Mouse (Mus musculus) thymus, postnatal 0 days (tissue): Measurements from ENCODE around the gene Gna13. TPM values are rescaled to one million over a fixed set of nuclear protein-coding genes. Genes with fewer than 3 reads are reported as not detected.
A peak's percentile ranks its signal among the peaks of the same experiment; 100 is the strongest.

ENCODE experiments used
- DNase-seq: peaks from one replicate; pipeline ENCODE4 v3.0.0-alpha.2; 2015; ENCODE audit warnings: low spot score
- polyA plus RNA-seq: library from polyadenylated mRNA; unstranded; fragments of >200 nt; fragmentation: Nextera tagmentation; extraction: Ambion mirVana; gene quantifications from 2 replicates; pipeline ENCODE4 v1.2.1, GENCODE M21; 2015

Gna13 gene
- polyA plus RNA-seq, 1 experiment from 2014 or later, result 46.4 TPM

GRCm38 (mm10) chr11:109420567-109420962 lies 57.9 kb downstream of the Gna13 start:
- DNase-seq, result no peak

GRCm38 (mm10) chr11:109421205-109421604 lies 58.6 kb downstream of the Gna13 start:
- no peak for DNase-seq

- DNase-seq, result no peak
Measured at GRCm38 (mm10) chr11:109422263-109422662, 59.6 kb downstream of the Gna13 start.

GRCm38 (mm10) chr11:109423294-109423693 lies 60.7 kb downstream of the Gna13 start:
- no peak for DNase-seq

GRCm38 (mm10) chr11:109425392-109426271 lies 63.0 kb downstream of the Gna13 start, which contains the start of gene Amz2:
Amz2 (plus strand) TSS chr11:109425946.
- DNase-seq, result peak; percentile 98

- DNase-seq, result no peak
Measured at GRCm38 (mm10) chr11:109426272-109426586, 63.6 kb downstream of the Gna13 start.

GRCm38 (mm10) chr11:109427353-109427752 lies 64.7 kb downstream of the Gna13 start:
- no peak for DNase-seq

- DNase-seq, result no peak
Measured at GRCm38 (mm10) chr11:109434233-109434798, 71.7 kb downstream of the Gna13 start.

- DNase-seq, result no peak
Measured at GRCm38 (mm10) chr11:109436889-109437288, 74.3 kb downstream of the Gna13 start.

- no peak for DNase-seq
Measured at GRCm38 (mm10) chr11:109439209-109439608, 76.6 kb downstream of the Gna13 start.

- DNase-seq, result peak; percentile 83
Measured at GRCm38 (mm10) chr11:109439829-109440340, 77.3 kb downstream of the Gna13 start.

- DNase-seq, result no peak
Measured at GRCm38 (mm10) chr11:109440641-109441040, 78.0 kb downstream of the Gna13 start.

- DNase-seq, result peak; percentile 76
Measured at GRCm38 (mm10) chr11:109441119-109441518, 78.5 kb downstream of the Gna13 start.

GRCm38 (mm10) chr11:109442166-109442730 lies 79.6 kb downstream of the Gna13 start:
- no peak for DNase-seq

- no peak for DNase-seq
Measured at GRCm38 (mm10) chr11:109443468-109444263, 81.0 kb downstream of the Gna13 start.

- peak; percentile 55 for DNase-seq
Measured at GRCm38 (mm10) chr11:109444600-109444999, 82.0 kb downstream of the Gna13 start.

- peak; percentile 79 for DNase-seq
Measured at GRCm38 (mm10) chr11:109445438-109446035, 82.9 kb downstream of the Gna13 start.
